Mouse (Mus musculus) C2C12 (cell line): ENCODE measurements at regions not wholly inside any gene's neighbourhood (a gene's known extent, or its start where the extent isn't known, plus 50 kb on each side); places are given as distances from the start of the nearest gene placed in this dataset.

Experiments
- H3K27me3 ChIP-seq: one replicate; pipeline ENCODE4 v1.6.1; 2011; ENCODE audit not compliant: control insufficient read depth, insufficient read depth, insufficient read length
- H3K36me3 ChIP-seq: one replicate; pipeline ENCODE4 v1.6.1; 2011; ENCODE audit not compliant: control insufficient read depth, insufficient read depth
- H3K4me3 ChIP-seq: one replicate; pipeline ENCODE4 v1.5.1; 2011; ENCODE audit warnings: mild to moderate bottlenecking, control low read depth; ENCODE audit not compliant: poor library complexity, insufficient read depth, severe bottlenecking
- H3K79me2 ChIP-seq: one replicate; pipeline ENCODE4 v1.6.1; 2011; ENCODE audit not compliant: control insufficient read depth, insufficient read depth
- H3K79me3 ChIP-seq: one replicate; pipeline ENCODE4 v1.6.1; 2011; ENCODE audit warnings: low read depth, control low read depth
- H3ac ChIP-seq: one replicate; pipeline ENCODE3; 2011; ENCODE audit warnings: low read depth; ENCODE audit not compliant: control insufficient read depth, insufficient read length
- CEBPB ChIP-seq: IDR thresholded peaks from one replicate; pipeline ENCODE4 v1.6.1; 2011; ENCODE audit warnings: low read depth, mild to moderate bottlenecking, control low read depth, moderate library complexity
- CTCF ChIP-seq: IDR thresholded peaks from one replicate; pipeline ENCODE4 v1.5.1; 2011; ENCODE audit not compliant: control insufficient read depth, insufficient read depth, insufficient read length
- FOSL1 ChIP-seq: IDR thresholded peaks from one replicate; pipeline ENCODE4 v1.8.0; 2011; ENCODE audit warnings: mild to moderate bottlenecking, low read length; ENCODE audit not compliant: poor library complexity, insufficient read depth, severe bottlenecking
- MAX ChIP-seq: IDR thresholded peaks from one replicate; pipeline ENCODE4 v1.6.1; 2011; ENCODE audit warnings: mild to moderate bottlenecking, control low read depth
- MYOD1 ChIP-seq: IDR thresholded peaks from one replicate; pipeline ENCODE4 v1.6.1; 2011; ENCODE audit warnings: low read depth; ENCODE audit not compliant: control insufficient read depth, insufficient read length
- MYOG ChIP-seq: IDR thresholded peaks from one replicate; pipeline ENCODE4 v1.6.1; 2011; ENCODE audit not compliant: control insufficient read depth, insufficient read length; ENCODE audit errors: extremely low read depth
- USF1 ChIP-seq: IDR thresholded peaks from one replicate; pipeline ENCODE4 v1.6.1; 2011; ENCODE audit warnings: low read depth, mild to moderate bottlenecking, control low read depth, moderate library complexity

DNA sequence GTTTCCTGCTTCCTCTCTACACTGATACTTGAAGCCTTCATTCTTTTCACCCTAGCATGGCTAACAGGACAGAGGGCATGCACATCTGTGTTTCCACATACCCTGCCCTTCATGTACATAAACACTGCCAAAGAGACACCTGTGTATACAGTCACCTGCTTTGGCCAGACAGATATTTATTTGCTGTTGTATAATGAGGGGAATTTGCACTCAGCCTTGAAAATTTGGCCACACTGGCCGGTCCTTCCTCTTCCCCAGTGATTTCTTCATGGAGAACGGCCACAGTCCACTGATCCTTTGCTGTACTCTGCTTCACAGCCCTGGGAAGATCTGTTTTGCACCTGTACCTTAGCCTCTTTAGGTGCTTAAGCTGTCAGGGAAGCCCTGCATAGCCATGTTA is 264.3 kb downstream of the Foxa2 start:
- Histone ChIP-seq H3K36me3 (no peaks in the 10 kb centered on the region), H3K27me3 (no peaks in the 10 kb centered on the region), H3K4me3 (no peak overlapping the region), H3ac (no peak overlapping the region), H3K79me3 (no peaks in the 10 kb centered on the region), H3K79me2 (no peaks in the 10 kb centered on the region)
- TF ChIP-seq MAX = no peak
- TF ChIP-seq USF1 = no peak
- TF ChIP-seq CEBPB = no peak
- no peak for TF ChIP-seq FOSL1
- TF ChIP-seq CTCF = no peak
- no peak for TF ChIP-seq MYOD1
- TF ChIP-seq MYOG = no peak

DNA sequence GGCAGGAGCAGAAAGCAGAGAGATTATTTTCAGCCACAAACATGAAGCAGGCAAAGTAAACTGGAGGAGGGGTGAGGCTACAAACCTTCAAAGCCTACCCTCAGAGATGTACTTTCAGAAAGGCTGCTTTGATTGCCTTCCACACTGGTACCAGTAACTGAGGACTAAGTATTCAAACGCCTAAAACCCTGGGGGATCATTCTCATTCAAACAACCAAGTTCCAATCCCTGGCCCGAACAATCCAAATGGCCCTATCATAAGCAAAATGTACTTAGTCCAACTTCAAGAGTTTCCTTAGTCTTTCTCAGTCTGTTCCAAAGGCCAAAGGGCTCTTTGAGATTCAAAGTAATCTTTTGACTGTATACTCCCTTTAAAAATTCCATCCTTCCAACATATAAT is 270.5 kb downstream of the Foxa2 start:
- no peaks in the 10 kb centered on the region for H3K79me3 ChIP-seq
- no peak overlapping the region for H3K4me3 ChIP-seq
- H3K27me3 ChIP-seq = no peaks in the 10 kb centered on the region
- TF ChIP-seq FOSL1 (no peak), MAX (no peak), USF1 (no peak), CEBPB (no peak), CTCF (no peak), MYOG (no peak), MYOD1 (no peak)
- H3K79me2 ChIP-seq = no peaks in the 10 kb centered on the region
- no peaks in the 10 kb centered on the region for H3K36me3 ChIP-seq
- no peak overlapping the region for H3ac ChIP-seq

DNA sequence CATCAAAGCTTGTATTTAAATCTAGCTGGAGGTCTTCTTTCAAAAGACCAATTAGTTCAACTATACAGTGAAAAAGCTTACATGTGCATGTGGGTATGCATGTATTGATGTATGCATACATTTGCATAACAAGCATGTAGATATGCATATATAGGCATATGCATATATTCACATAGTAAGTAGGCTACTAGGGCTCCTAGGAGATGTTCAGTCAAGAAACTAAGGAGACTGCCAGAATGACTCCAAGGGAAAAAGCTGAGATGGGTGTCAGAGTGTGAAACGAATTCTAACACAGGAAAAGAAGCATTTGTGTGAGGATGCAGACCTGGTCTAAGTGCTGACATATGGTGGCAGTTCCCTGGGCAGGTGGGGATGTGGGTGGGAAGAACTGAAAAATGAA is 274.2 kb downstream of the Foxa2 start:
- no peak overlapping the region for H3K4me3 ChIP-seq
- TF ChIP-seq USF1 (no peak), CEBPB (no peak), MYOD1 (no peak), FOSL1 (no peak), MAX (no peak), CTCF (no peak), MYOG (no peak)
- H3K79me2 ChIP-seq = no peaks in the 10 kb centered on the region
- H3K27me3 ChIP-seq = no peaks in the 10 kb centered on the region
- no peaks in the 10 kb centered on the region for H3K79me3 ChIP-seq
- no peaks in the 10 kb centered on the region for H3K36me3 ChIP-seq
- no peak overlapping the region for H3ac ChIP-seq

DNA sequence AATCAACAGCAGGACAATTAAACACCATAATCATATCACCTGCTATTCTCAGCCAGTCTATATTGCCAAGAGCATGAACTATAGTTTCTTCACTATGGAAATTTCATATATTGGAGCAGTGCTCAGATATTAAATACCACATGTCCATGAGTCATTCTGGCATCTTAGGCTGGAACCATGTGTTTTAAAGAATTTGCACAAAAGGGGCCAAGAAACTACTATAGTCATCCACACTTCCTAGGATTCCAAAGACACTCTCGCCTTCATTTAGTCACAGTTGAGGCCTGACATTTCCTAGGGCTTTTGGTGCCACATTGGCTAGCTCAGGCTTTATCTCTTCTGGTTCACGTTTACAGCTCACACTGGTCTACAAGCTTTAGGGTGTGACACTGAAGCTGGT is 293.7 kb downstream of the Foxa2 start:
- TF ChIP-seq MYOG (no peak), MAX (no peak), CEBPB (no peak), USF1 (no peak), FOSL1 (no peak), MYOD1 (no peak), CTCF (no peak)
- Histone ChIP-seq H3K4me3 (no peak overlapping the region), H3ac (no peak overlapping the region), H3K79me2 (no peaks in the 10 kb centered on the region), H3K79me3 (no peaks in the 10 kb centered on the region), H3K36me3 (no peaks in the 10 kb centered on the region), H3K27me3 (no peaks in the 10 kb centered on the region)

DNA sequence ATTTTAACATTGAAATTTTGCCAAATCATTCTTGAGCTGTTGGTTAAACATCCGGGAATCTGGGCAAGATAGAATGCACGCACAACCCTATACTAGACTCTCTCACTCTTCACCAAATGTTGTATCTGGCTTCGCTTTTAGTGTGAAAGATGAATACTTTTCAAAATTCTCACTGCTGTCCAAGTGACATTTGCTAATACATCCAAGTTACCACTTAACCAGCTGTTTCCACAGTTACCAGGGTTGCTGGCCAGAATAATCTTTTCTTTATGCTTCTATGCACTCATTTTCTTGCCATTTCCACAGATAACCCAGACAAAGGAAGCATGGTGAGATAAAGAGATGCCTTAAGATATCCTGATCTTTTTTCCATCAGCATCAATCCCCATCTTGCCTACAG is 294.9 kb downstream of the Foxa2 start:
- Histone ChIP-seq H3K36me3 (no peaks in the 10 kb centered on the region), H3K79me3 (no peaks in the 10 kb centered on the region), H3ac (no peak overlapping the region), H3K4me3 (no peak overlapping the region), H3K27me3 (no peaks in the 10 kb centered on the region), H3K79me2 (no peaks in the 10 kb centered on the region)
- TF ChIP-seq MYOD1 = no peak
- no peak for TF ChIP-seq CTCF
- TF ChIP-seq FOSL1 = no peak
- no peak for TF ChIP-seq MAX
- no peak for TF ChIP-seq USF1
- no peak for TF ChIP-seq MYOG
- TF ChIP-seq CEBPB = no peak

DNA sequence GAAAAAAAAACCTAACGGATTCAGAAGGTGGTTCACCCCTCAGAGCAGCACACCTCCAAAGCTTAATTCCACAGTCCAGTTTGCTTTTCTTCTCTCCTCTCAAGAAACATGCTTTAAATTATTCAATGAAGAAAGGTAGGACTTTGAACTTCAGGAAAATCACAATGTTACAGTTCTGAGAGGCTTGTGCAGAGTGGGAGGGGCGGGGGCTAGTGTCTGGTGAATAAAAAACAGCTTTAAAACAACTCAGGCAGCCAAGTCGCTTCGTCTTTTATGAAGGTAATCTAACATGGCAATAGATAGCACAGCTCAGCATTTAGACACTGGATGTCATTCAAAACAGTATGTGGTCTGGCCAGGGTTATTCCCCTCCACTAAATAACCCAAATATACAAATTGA is 298.8 kb downstream of the Foxa2 start:
- Histone ChIP-seq H3K27me3 (no peaks in the 10 kb centered on the region), H3K79me2 (no peaks in the 10 kb centered on the region), H3K79me3 (no peaks in the 10 kb centered on the region), H3K4me3 (no peak overlapping the region), H3K36me3 (no peaks in the 10 kb centered on the region), H3ac (no peak overlapping the region)
- no peak for TF ChIP-seq MYOG
- no peak for TF ChIP-seq CTCF
- TF ChIP-seq FOSL1 = no peak
- TF ChIP-seq MYOD1 = no peak
- TF ChIP-seq CEBPB = no peak
- no peak for TF ChIP-seq USF1
- TF ChIP-seq MAX = no peak
